Mouse (Mus musculus): ENCODE measurements around the gene Gna12. TPM values are rescaled to one million over a fixed set of nuclear protein-coding genes. Genes with fewer than 3 reads are reported as not detected.

Gna12 gene
- polyA plus RNA-seq (2012), result 89.6 and 92.3 TPM in 2 replicates

DNA sequence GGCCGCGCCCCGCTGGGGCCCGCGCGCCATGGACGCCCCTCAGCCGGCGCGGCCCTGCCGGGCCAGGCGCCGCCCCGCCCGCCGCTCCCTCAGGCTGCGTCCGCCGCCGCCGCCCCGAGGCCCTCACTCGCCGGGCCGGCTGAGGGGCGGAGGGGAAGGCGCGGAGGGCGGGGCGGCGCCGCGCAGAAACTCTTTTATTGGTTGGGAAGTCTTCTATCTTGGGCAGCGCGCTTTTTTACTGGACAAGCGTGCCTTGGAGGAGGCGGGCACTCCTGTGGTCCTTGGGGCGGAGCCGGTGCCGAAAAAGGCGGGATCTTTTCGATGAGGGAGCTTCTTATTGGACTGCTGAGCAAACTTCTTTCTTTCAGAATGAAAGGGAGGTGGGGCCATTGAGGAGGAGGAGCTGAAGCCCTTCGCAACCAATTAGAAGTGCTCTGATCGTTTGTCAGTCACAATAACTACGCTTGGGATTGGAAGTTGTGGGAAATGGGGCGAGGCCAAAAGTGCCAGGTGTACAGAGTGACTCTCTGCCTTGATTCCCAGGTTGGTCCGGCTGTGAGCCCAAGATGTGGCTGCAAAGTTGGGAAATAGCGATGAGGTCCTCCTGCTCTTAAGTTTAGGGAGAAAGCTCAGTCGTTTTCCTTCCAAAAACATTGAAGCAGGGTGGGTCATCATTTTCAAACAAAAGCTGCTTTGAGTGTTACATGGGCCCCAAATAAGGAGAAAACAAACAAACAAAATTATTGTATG is at the start of gene Gna12:
TSS of gene Gna12 (minus strand) at position 118 of the 750 bp plus-strand sequence.

DNA sequence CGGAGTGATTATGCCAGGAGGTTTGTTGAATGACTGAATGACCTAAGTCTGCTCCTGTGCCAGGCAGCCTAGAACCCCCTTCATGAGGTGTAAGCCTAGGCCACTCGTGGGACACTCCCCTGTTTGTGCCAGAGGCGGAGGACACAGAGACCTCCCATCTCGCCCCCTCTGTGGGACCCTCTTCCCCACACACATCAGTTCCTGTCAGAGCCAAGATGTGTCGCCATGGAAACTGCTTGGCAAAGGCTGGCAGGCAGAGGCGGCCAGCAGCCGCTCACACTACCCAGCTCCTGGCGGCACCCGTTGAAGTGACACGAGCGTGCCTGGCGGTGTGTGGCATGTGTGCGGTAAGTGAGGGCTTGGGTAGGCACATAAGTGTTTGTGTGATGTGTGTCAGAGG is 106.4 kb downstream of the Gna12 start, which contains the start of gene Amz1:
TSS of gene Amz1 (plus strand) at position 306 of the 400 bp plus-strand sequence.

Other genes with a start within 250 kb of the Gna12 start
- 40.9 and 43.6 TPM in 2 replicates for gene Lfng, start 223.1 kb downstream of the Gna12 start, polyA plus RNA-seq (2012)
- 267 and 297 TPM in 2 replicates for gene Ttyh3, start 181.4 kb downstream of the Gna12 start, polyA plus RNA-seq (2012)
- 12.0 and 17.6 TPM in 2 replicates for gene Iqce, start 128.1 kb downstream of the Gna12 start, polyA plus RNA-seq (2012)
- gene Brat1, start 125.4 kb downstream of the Gna12 start, polyA plus RNA-seq (2012), result 21.2 and 24.1 TPM in 2 replicates
- gene Amz1, start 106.3 kb downstream of the Gna12 start, polyA plus RNA-seq (2012), result 2.6 and 3.5 TPM in 2 replicates
- 3.6 and 4.5 TPM in 2 replicates for gene Card11, start 170.2 kb upstream of the Gna12 start, polyA plus RNA-seq (2012)

All from megakaryocyte-erythroid progenitor cell, adult 5 weeks (primary cell).